Mouse (Mus musculus) liver, embryonic 11.5 days (tissue): ENCODE results near the gene Slc25a41. TPM values are rescaled to one million over a fixed set of nuclear protein-coding genes. Genes with fewer than 3 reads are reported as not detected.

ENCODE experiments used
- polyA plus RNA-seq: library from polyadenylated mRNA; unstranded; fragments of >200 nt; fragmentation: Nextera tagmentation; extraction: Ambion mirVana; gene quantifications from 2 replicates; pipeline ENCODE4 v1.2.1, GENCODE M21; 2014

Gene Slc25a41
- polyA plus RNA-seq, 1 experiment from 2014 or later: not detected

Other genes with a start within 250 kb of the Slc25a41 start
- 9.0 and 9.5 TPM in 2 replicates for gene Rfx2, start 210.6 kb downstream of the Slc25a41 start, polyA plus RNA-seq
- gene Acsbg2, start 167.2 kb downstream of the Slc25a41 start, polyA plus RNA-seq: not detected in 2 replicates
- gene 1700061G19Rik, start 166.2 kb downstream of the Slc25a41 start, polyA plus RNA-seq: 0.26 TPM in 2 replicates
- gene Mllt1, start 106.2 kb downstream of the Slc25a41 start, polyA plus RNA-seq: 19.2 and 21.3 TPM in 2 replicates
- gene Acer1, start 59.5 kb downstream of the Slc25a41 start, polyA plus RNA-seq: not detected in 2 replicates
- 181 and 183 TPM in 2 replicates for gene Clpp, start 51.3 kb downstream of the Slc25a41 start, polyA plus RNA-seq
- gene Alkbh7, start 44.3 kb downstream of the Slc25a41 start, polyA plus RNA-seq: 36.3 and 39.9 TPM in 2 replicates
- 0.44 TPM in 1 of 2 replicates, not detected in the other for gene Pspn, start 41.6 kb downstream of the Slc25a41 start, polyA plus RNA-seq
- gene Gtf2f1, start 30.4 kb downstream of the Slc25a41 start, polyA plus RNA-seq: 99.0 and 106 TPM in 2 replicates
- 0.26 and 0.33 TPM in 2 replicates for gene Gm17949, start 30.2 kb downstream of the Slc25a41 start, polyA plus RNA-seq
- 46.7 and 51.1 TPM in 2 replicates for gene Khsrp, start 10.1 kb downstream of the Slc25a41 start, polyA plus RNA-seq
- 3.2 and 3.4 TPM in 2 replicates for gene Crb3, start 17.5 kb upstream of the Slc25a41 start, polyA plus RNA-seq
- gene Slc25a23, start 18.2 kb upstream of the Slc25a41 start, polyA plus RNA-seq: 5.2 and 6.3 TPM in 2 replicates
- gene Dennd1c, start 36.9 kb upstream of the Slc25a41 start, polyA plus RNA-seq: 2.1 and 2.2 TPM in 2 replicates
- gene Tubb4a, start 46.1 kb upstream of the Slc25a41 start, polyA plus RNA-seq: 4.5 and 5.0 TPM in 2 replicates
- 5.4 and 6.4 TPM in 2 replicates for gene Tnfsf9, start 63.7 kb upstream of the Slc25a41 start, polyA plus RNA-seq
- not detected in 2 replicates for gene Cd70, start 108.1 kb upstream of the Slc25a41 start, polyA plus RNA-seq
- gene Tnfsf14, start 152.5 kb upstream of the Slc25a41 start, polyA plus RNA-seq: 0.73 and 1.2 TPM in 2 replicates
- gene C3, start 186.5 kb upstream of the Slc25a41 start, polyA plus RNA-seq: 71.7 and 82.8 TPM in 2 replicates
- 26.5 and 30.7 TPM in 2 replicates for gene Gpr108, start 206.8 kb upstream of the Slc25a41 start, polyA plus RNA-seq
- gene Trip10, start 207.8 kb upstream of the Slc25a41 start, polyA plus RNA-seq: 25.5 and 25.9 TPM in 2 replicates
- gene Vav1, start 237.4 kb upstream of the Slc25a41 start, polyA plus RNA-seq: 18.7 and 20.6 TPM in 2 replicates